Mouse (Mus musculus) brain, embryonic 18.5 days (tissue): ENCODE data around the gene Fbxl3.

Experiments used
- DNase-seq: peaks from one replicate; pipeline ENCODE4 v3.0.0-alpha.2; 2012; ENCODE audit warnings: low read depth, low spot score

The Fbxl3 gene

GRCm38 (mm10) chr14:103085840-103086533 lies 13.4 kb downstream of the Fbxl3 start:
- no peak for DNase-seq

GRCm38 (mm10) chr14:103079209-103079977 lies 20.0 kb downstream of the Fbxl3 start:
- no peak for DNase-seq

GRCm38 (mm10) chr14:103078006-103078912 lies 21.1 kb downstream of the Fbxl3 start:
- no peak for DNase-seq

- no peak for DNase-seq
Measured at GRCm38 (mm10) chr14:103077272-103078005, 21.9 kb downstream of the Fbxl3 start.

- DNase-seq, result no peak
Measured at GRCm38 (mm10) chr14:103075166-103075565, 24.2 kb downstream of the Fbxl3 start.

GRCm38 (mm10) chr14:103073825-103074224 lies 25.5 kb downstream of the Fbxl3 start:
- DNase-seq, result no peak

GRCm38 (mm10) chr14:103072731-103073130 lies 26.6 kb downstream of the Fbxl3 start:
- no peak for DNase-seq

- no peak for DNase-seq
Measured at GRCm38 (mm10) chr14:103071471-103071870, 27.9 kb downstream of the Fbxl3 start.

GRCm38 (mm10) chr14:103070790-103071189 lies 28.6 kb downstream of the Fbxl3 start:
- no peak for DNase-seq

GRCm38 (mm10) chr14:103069864-103070611 lies 29.3 kb downstream of the Fbxl3 start, which contains the start of gene Cln5:
Cln5 (plus strand) TSS chr14:103070216.
- peak; percentile 72 for DNase-seq

GRCm38 (mm10) chr14:103069465-103069863 lies 29.9 kb downstream of the Fbxl3 start:
- no peak for DNase-seq

GRCm38 (mm10) chr14:103065294-103066167 lies 33.8 kb downstream of the Fbxl3 start:
- DNase-seq, result no peak

GRCm38 (mm10) chr14:103059495-103059894 lies 39.9 kb downstream of the Fbxl3 start:
- no peak for DNase-seq

GRCm38 (mm10) chr14:103058998-103059397 lies 40.4 kb downstream of the Fbxl3 start:
- no peak for DNase-seq

- no peak for DNase-seq
Measured at GRCm38 (mm10) chr14:103056601-103057000, 42.8 kb downstream of the Fbxl3 start.

GRCm38 (mm10) chr14:103054731-103055130 lies 44.6 kb downstream of the Fbxl3 start:
- DNase-seq, result no peak

GRCm38 (mm10) chr14:103051159-103051769 lies 48.1 kb downstream of the Fbxl3 start:
- no peak for DNase-seq

- no peak for DNase-seq
Measured at GRCm38 (mm10) chr14:103048292-103049086, 50.9 kb downstream of the Fbxl3 start.
